Mouse (Mus musculus) olfactory bulb, adult 2 months (tissue): Measurements from ENCODE around the gene Aatk.

Source experiments
- CTCF ChIP-seq: fragments of 200-500 bp; IDR thresholded peaks from 2 replicates; pipeline ENCODE4 v1.5.1; 2012; ENCODE audit warnings: low read depth, mild to moderate bottlenecking, low read length, moderate library complexity; ENCODE audit not compliant: insufficient read depth
- POLR2A ChIP-seq: fragments of 200-500 bp; IDR thresholded peaks from 2 replicates; pipeline ENCODE4 v1.6.1; 2012; ENCODE audit warnings: mild to moderate bottlenecking, low read depth, low read length, moderate library complexity; ENCODE audit not compliant: insufficient read depth

DNA sequence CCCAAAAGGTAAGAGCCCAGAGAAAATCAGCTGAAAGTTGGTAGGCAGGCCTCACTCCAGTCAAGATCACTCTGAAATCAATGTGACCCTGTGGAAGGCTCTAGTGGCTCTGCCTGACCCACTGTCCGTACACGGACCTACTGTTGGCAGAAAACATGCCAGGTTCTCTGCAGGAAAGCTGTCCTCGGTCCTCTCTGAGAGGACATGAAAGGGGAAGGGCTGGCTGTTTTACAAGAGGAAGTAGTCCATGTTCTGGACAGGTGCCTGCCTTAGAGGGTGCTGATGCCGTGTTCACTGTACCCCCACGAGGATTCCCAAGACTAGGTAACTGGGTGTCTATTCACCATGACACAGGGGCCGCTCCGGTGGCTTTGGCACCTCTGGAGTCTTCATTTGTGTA is 59.1 kb downstream of the Aatk start:
- no peak for TF ChIP-seq CTCF
- TF ChIP-seq POLR2A: no peak
